Mouse (Mus musculus): Measurements from ENCODE around the gene Myo1h. TPM values are rescaled to one million over a fixed set of nuclear protein-coding genes. Genes with fewer than 3 reads are reported as not detected.

Gene Myo1h
- polyA plus RNA-seq, 1 experiment: not detected

DNA sequence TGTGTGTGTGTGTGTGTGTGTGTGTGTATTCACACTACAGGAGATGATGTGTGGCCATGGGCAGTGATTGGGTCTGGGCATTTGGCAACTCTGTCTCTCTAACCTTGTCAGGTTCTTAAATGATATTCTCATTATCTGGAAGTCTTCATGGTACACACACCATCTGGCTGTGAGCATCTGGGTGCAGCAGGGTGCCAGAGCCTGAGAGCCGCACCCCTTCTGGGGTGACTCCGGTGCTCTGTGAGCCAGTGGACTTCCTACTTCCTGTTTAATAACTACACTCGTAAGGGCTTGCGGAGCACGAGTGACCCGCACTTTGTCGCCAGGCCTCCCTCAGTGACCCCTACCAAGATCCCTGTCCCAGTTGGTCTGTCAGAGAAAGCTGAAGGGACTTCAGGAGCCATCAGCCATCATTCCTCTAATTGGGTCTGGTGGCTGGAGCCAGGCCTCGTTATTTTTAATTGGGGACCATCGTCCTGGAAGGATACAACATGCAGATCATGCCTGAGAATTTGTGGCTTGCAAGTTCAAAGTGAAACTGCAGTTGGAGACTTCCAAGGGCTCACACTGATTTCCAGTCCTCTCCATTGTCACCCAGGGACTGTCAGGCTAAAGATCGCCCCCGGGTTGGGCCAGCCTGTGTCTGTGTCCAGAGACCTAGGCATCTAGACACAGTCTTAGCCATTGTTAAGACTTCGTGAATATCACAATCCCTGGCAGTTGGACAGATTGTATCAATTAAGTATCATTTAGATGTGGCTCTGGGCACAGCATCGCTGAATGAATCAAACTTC lies 4.2 kb upstream of the Myo1h start:
- TF ChIP-seq GATA1 (IDR thresholded peaks at IDR 0.05; ENCODE audit: low read length): no peak

DNA sequence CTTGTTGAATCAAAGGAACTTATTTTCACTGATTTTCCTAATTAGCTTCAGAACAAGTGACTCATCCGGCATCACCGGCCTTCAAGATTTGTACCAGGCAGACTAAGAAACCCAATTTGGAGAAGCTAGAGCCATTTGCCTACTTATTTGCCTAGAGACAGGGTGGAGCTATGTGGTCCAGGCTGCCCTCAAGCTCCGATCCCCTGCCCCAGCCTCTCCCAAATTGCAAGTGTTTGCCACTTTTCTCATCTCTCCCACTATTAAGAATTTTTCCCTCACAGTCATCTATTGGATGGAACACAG lies 3.6 kb upstream of the Myo1h start:
- no peak for TF ChIP-seq GATA1 (IDR thresholded peaks at IDR 0.05; ENCODE audit: low read length)

DNA sequence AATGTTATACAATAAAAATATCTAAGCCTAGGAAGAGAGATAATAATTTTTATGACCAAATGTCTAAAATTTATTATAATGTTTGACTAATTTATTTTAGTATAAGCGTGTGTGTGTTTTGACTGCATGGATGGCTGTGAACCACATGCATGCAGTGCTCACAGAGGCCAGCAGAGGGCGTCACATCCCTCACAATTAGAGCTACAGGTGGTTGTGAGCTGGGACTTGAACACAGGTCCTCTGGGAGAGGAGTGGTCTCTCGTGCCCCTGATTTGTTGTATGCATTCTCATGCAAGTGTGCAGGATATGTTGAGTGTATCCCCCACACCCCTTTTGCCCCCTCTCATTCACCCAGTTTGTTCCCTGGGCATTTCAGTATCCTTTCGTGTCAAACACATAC lies 2.9 kb upstream of the Myo1h start:
- no peak for TF ChIP-seq GATA1 (IDR thresholded peaks at IDR 0.05; ENCODE audit: low read length)

DNA sequence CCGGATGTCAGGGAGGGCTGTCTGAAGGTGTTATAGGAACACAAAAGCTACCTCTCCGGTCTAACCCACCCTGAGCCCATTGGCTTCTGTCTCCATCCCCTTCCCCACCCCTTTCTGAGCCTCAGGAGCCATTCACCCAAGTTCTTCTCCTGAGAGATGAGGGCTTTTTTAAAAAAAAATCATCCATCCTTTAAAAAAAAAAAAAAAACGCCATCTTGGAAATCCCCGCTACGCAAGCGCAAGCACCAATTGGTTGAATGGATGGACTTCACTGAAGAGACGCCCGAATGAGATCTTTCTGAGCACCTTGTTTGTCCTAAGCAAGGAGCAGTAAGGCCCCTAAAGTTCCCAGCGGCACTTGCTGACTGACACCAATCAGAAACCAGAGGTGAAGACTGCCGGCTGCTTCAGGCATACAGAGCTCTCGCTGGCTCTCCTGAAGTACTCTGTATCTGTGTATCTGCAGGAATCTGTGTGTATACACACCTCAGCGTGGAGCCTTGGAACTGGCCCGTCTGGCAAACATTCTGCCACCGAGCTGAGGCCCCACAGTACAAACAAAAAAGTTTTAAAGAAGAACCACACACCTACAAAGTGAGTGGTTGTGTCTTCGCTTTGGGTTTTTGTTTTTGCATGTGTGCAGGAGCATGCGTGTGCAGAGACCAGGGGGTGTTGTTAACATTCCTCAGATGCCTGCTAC lies 1.9 kb upstream of the Myo1h start:
- TF ChIP-seq GATA1 (IDR thresholded peaks at IDR 0.05; ENCODE audit: low read length): no peak

DNA sequence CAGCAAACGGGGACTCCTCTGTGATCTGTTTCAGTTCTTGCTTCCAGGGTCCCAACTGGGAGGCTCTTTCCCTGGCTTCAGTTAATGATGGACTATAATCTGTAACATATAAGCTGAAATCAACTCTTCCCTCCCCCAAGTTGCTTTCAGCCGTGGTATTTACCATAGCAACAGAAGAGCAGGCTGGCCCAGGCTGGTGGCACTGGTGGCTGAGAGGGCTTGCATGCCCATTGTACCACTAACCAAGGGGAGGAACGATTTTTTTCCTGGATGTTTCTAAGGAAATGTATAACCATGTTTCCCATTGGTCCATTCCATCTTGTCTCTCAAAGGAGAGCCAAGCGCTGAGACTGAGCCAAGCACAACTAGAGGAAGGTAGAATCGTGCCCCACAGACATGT lies 570 bp upstream of the Myo1h start:
- TF ChIP-seq GATA1 (IDR thresholded peaks at IDR 0.05; ENCODE audit: low read length): no peak

DNA sequence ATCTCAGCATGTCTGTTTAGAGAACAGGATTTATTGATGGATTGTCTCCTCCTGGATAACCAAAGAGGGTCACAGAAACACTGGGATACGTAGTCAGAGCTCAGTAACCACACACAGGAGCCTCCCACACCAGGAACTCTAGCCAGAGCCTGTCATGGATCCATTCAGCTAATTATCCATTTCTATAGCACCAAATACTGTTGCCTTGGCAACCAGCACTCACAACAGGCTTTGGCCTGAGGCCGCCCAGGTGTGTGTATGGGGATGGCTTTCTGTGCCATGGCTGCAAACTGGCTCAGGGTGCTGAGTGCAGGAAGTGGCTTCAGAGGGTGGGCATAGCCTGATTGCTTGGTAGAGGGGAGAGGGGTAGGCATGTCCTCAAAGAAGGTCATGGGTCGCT lies 1.0 kb downstream of the Myo1h start:
- TF ChIP-seq GATA1 (IDR thresholded peaks at IDR 0.05; ENCODE audit: low read length): no peak

DNA sequence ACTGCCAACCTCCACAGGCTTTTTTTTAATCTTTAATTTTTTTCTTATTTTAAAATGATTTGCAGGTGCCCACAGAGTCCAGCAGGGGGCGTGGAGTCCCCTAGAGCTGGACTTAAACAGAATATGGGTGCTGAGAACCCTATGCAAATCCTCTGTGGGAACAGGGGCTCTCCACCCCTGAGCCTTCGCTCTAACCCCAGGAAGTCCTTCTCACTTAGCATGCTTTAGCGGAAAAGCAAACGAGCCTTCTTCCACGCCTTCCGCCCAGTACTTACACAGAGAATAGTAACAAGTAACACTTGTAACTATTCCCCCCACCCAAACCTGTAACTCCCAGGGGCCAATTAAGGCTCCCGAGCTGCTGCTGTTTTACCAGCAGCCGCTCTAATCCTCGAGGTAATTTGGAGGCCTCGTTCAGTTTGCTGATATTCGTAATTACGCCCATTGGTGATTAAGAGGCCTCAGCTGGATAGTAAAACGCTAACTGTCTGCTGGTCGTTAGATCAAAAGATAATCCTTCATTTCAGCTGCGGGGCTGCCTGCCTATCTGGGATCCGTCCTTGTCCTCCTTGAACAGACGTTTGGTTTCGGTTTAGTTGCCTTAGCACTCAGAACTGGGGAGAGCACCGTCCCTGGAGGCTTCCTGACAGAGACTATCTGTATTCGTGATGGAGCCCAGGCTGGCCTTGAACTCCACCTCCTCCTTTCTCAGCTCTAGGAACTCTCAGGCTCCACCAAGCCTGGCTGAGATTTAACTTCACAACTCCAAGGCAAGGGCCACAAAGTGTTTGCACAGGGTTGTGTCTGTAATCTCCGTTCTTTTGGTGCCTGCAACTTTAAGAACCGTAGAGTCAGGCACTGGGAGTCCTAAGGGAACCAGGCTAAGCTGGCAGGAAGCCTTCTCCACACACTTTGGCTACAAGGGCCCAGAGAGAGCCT lies 8.0 kb downstream of the Myo1h start:
- TF ChIP-seq GATA1 (IDR thresholded peaks at IDR 0.05; ENCODE audit: low read length): no peak

DNA sequence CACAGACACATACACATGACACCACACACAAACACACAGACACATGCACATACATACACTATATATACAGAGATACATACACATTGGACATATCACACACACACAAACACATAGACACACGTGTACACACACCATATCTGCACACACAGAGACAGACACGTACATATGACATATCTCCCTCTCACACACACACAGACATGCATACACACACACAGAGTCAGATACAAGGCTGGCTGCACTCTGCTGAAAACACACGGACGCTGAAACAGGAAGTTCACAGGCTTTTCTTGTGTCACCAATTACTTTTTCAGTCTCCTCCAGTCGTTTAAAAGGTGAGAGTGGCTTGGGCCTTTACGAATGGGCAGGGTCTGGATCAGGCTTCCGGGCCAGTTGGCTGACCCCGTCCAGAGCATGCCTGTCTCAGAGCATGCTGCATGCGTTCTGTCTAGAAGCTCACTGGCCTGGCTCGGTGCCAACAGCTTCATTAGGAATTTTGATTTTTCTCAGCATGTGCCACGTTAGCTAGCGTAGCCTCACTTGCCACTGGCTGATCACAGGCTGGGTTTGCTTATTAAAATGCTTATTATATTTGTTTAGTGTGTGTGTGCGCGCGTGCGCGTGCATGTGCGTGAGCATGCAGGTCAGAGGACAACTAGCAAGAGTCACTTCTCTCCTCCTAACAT lies 9.4 kb downstream of the Myo1h start:
- TF ChIP-seq GATA1 (IDR thresholded peaks at IDR 0.05; ENCODE audit: low read length): no peak

DNA sequence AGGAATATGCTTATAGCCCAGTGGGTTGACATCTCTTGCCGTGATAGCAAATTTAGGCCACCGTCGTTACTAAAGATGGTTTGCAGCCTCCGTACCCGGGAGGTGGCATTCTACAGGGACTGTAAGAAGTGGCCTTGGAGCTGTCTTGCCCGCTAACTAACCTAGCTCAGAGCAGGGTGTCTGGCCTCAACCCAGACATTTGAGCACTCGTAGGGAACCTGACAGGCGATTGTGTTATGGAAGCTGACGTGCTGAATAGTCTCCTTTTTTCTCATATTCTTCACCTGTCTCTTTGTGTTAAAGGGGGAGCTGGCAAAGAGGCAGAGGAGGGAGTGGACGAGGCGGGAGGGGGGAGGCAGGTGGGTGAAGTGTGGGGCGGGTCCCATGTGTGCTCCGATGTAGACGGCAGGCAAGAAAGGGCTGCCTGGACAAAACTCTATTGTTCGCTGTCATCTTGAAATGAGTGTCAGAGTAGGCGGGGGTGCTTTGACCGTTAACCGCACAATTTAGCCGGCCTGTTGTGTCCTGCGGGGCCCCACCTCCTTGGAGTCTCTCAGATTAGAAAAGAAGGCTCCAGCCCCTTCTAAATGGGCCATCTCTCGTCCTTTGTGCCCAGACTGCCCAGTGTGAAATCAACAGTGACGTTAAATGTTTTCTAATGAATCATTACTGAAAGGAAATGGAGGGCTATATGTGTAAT lies 10.3 kb downstream of the Myo1h start:
- no peak for TF ChIP-seq GATA1 (IDR thresholded peaks at IDR 0.05; ENCODE audit: low read length)

DNA sequence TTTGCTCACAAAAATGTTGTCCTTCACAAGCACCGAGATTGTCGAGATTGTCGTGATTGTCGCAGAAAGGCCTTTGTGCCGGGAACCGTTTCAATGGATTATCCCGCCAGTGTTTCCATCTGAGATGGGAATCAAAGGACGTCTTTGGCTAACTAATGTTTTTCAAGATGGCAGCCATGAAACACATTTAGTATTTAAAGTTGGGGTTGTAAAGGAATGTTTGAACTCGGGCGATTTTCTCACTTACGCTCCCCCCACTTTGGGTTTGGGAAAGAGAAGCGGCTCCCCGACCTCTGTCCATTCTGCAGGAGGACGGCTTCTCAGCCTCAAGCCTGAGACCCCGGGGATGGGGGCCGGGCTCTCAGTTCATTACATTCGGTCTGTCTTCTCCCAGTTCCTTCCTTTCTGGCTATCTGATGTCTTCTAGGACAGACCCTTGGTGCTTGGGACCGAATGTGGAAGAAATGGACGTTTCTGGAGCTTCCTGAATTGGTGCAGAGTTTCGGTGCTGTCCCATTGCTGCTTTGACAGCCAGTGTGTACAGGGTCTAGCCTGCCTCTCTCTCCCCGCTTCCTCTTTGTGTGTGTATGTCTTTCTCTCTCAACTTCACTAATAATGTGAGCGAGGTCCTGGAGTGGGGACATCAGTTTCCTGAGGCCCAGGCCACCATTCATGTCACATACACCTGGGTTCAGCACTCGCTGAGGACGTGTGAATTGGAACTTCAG lies 11.1 kb downstream of the Myo1h start:
- TF ChIP-seq GATA1 (IDR thresholded peaks at IDR 0.05; ENCODE audit: low read length): no peak

DNA sequence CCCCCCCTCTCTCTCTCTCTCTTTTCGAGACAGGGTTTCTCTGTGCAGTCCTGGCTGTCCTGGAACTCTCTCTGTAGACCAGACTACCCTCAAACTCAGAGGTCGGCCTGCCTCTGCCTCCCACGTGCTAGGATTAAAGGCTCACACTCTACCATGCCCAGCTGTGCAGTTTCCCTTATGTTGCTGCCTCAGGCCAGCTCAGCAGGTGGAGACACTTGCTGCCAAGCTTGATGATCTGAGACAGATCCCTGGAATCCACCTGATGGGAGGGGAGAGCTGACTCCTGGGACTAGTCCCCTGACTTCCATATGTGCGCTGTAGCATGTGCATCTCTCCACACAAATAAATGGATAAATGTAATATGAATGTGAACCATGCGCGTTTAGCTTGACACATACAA lies 14.2 kb downstream of the Myo1h start:
- no peak for TF ChIP-seq GATA1 (IDR thresholded peaks at IDR 0.05; ENCODE audit: low read length)

DNA sequence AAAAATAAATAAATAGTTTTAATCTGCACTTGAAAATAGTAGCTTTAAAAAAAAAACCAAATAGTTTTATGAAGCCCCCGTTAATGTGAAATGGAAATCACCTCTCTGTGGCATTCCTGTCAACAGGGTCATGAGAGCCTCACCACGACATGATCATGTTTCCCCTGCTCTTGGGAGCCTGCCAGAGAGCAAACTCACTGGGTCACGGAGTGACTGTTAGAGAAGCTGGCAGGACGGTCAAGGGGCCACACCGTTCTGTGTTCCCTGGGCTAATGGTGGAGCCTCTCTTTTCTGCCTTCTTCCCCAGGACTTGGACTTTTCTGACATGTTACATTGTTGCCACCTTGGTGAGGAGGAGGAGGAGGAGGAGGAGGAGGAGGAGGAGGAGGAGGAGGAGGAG lies 17.5 kb downstream of the Myo1h start:
- TF ChIP-seq GATA1 (IDR thresholded peaks at IDR 0.05; ENCODE audit: low read length): no peak

DNA sequence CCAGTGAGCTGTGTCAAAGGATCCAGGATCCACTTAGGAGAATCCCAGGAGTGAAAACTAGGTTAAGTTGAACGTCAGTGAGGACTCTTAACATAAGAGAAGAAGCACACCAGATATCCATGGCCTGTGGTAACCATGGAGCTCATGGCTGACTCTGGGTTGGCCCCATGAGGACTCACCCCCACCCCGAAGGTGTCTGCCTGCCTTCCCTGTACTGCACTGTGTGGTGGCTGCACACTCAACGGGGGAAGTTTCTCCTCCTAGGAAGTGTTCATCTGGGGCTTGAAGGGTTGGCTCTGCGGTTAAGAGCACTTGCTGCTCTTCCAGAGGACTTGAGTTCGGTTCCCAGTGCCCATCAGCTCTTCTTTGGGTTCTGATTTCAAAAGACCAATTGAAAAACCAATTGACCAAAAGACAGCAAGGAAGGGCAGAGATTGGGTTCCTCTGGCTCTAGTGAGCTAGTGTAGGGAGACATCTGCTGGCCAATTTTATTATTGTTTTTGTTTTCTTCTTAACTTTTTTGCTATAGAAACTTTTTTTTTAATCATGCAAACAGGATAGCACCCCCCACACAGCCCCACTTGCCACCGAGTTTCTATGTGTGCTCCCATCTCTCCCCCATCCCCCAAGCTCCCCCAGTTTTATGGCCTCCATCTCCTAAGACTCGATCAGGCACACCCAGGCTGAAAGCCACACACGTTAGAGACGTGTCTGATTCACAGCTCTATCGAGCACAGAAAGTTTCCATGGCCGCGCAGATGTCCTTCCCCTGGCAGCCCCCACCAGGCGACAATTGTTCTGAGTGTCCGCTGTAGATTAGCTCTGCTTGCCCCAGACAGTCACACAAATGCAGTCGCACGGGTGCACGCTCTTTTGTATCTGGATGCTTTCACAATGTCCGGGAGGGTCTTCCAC lies 20.1 kb downstream of the Myo1h start:
- no peak for TF ChIP-seq GATA1 (IDR thresholded peaks at IDR 0.05; ENCODE audit: low read length)
